Mouse (Mus musculus): ENCODE measurements around the gene A130010J15Rik. TPM values are rescaled to one million over a fixed set of nuclear protein-coding genes. Genes with fewer than 3 reads are reported as not detected.

Gene A130010J15Rik
- polyA plus RNA-seq (2015; fragmentation: Nextera tagmentation; extraction: Ambion mirVana), result 12.3 and 13.9 TPM in 2 replicates

GRCm38 (mm10) chr1:193167746-193168145 is at the start of gene A130010J15Rik:
Gene A130010J15Rik, plus strand, starts transcription at chr1:193168046.

GRCm38 (mm10) chr1:193129786-193130455 is 37.9 kb upstream of the A130010J15Rik start, which contains the start of gene Diexf:
Gene Diexf, minus strand, starts transcription at chr1:193130272.

GRCm38 (mm10) chr1:193152872-193153271 is 15.0 kb upstream of the A130010J15Rik start, which contains the start of gene Irf6:
Gene Irf6, plus strand, starts transcription at chr1:193153111.

GRCm38 (mm10) chr1:193201383-193201778 is 33.5 kb downstream of the A130010J15Rik start, which contains the start of gene Traf3ip3:
Gene Traf3ip3, minus strand, starts transcription at chr1:193201703.

DNA sequence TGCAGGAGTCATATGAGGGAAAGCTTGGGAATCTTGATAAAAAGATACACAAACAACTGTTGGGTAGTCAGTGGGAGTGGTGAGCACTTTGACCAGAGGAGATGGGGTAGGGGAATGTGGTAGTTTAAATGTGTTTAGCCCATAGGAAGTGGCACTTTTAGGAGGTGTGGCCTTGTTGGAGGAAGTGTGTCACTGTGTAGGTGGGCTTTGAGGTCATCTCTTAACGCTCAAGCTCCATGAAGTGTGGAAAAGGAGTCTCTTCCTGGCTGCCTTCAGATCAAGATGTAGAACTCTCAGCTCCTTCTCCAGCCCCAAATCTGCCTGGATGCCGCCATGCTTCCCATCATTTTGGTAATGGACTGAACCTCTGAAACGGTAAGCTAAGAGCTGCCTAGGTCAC is 39.7 kb downstream of the A130010J15Rik start, which contains the start of gene Lamb3:
TSS of gene Lamb3 (plus strand) at position 197 of the 400 bp plus-strand sequence.

Other genes with a start within 250 kb of the A130010J15Rik start
- 0.23 and 0.24 TPM in 2 replicates for gene Syt14, start 132.3 kb upstream of the A130010J15Rik start, polyA plus RNA-seq (2015; fragmentation: Nextera tagmentation; extraction: Ambion mirVana)
- 2.4 and 3.1 TPM in 2 replicates for gene Diexf, start 37.8 kb upstream of the A130010J15Rik start, polyA plus RNA-seq (2015; fragmentation: Nextera tagmentation; extraction: Ambion mirVana)
- 4.1 and 4.9 TPM in 2 replicates for gene Irf6, start 14.9 kb upstream of the A130010J15Rik start, polyA plus RNA-seq (2015; fragmentation: Nextera tagmentation; extraction: Ambion mirVana)
- gene Traf3ip3, start 33.7 kb downstream of the A130010J15Rik start, polyA plus RNA-seq (2015; fragmentation: Nextera tagmentation; extraction: Ambion mirVana), result 107 and 114 TPM in 2 replicates
- 1.7 and 1.9 TPM in 2 replicates for gene Lamb3, start 39.7 kb downstream of the A130010J15Rik start, polyA plus RNA-seq (2015; fragmentation: Nextera tagmentation; extraction: Ambion mirVana)
- 5.8 and 12.4 TPM in 2 replicates for gene Hsd11b1, start 96.0 kb downstream of the A130010J15Rik start, polyA plus RNA-seq (2015; fragmentation: Nextera tagmentation; extraction: Ambion mirVana)
- gene G0s2, start 105.2 kb downstream of the A130010J15Rik start, polyA plus RNA-seq (2015; fragmentation: Nextera tagmentation; extraction: Ambion mirVana), result 87.2 and 211 TPM in 2 replicates
- gene Camk1g, start 202.3 kb downstream of the A130010J15Rik start, polyA plus RNA-seq (2015; fragmentation: Nextera tagmentation; extraction: Ambion mirVana), result 0.77 and 1.1 TPM in 2 replicates